Mouse (Mus musculus) embryonic facial prominence, embryonic 15.5 days (tissue): ENCODE results near the gene Tob2. TPM values are rescaled to one million over a fixed set of nuclear protein-coding genes. Genes with fewer than 3 reads are reported as not detected.

Experiments used
- ATAC-seq: fragments of 200-750 bp; cut with Nextera tagmentation; 2 replicates; pipeline ENCODE4 v1.8.0; 2017; ENCODE audit warnings: low read depth, moderate TSS enrichment; ENCODE audit not compliant: insufficient number of reproducible peaks, low FRiP score, low TSS enrichment
- H3K27ac ChIP-seq: fragments of 300-500 bp; sonication (generic); replicated peaks from 2 replicates; pipeline ENCODE4 v1.5.1; 2015; ENCODE audit warnings: mild to moderate bottlenecking, inconsistent platforms
- H3K27me3 ChIP-seq: fragments of 300-500 bp; sonication (generic); 2 replicates; pipeline ENCODE4 v1.6.1; 2015; ENCODE audit warnings: inconsistent platforms
- H3K36me3 ChIP-seq: fragments of 300-500 bp; sonication (generic); 2 replicates; pipeline ENCODE4 v1.6.1; 2015; ENCODE audit warnings: mild to moderate bottlenecking, inconsistent platforms
- H3K4me1 ChIP-seq: fragments of 300-500 bp; sonication (generic); 2 replicates; pipeline ENCODE4 v1.6.1; 2015; ENCODE audit warnings: inconsistent platforms
- H3K4me2 ChIP-seq: fragments of 300-500 bp; sonication (generic); replicated peaks from 2 replicates; pipeline ENCODE4 v1.6.1; 2015; ENCODE audit warnings: mild to moderate bottlenecking, inconsistent platforms
- H3K4me3 ChIP-seq: fragments of 300-500 bp; sonication (generic); replicated peaks from 2 replicates; pipeline ENCODE4 v1.5.1; 2015; ENCODE audit warnings: mild to moderate bottlenecking, inconsistent platforms
- H3K9ac ChIP-seq: fragments of 300-500 bp; sonication (generic); 2 replicates; pipeline ENCODE4 v1.6.1; 2015; ENCODE audit warnings: inconsistent platforms
- H3K9me3 ChIP-seq: fragments of 300-500 bp; sonication (generic); replicated peaks from 2 replicates; pipeline ENCODE4 v1.6.1; 2016; ENCODE audit warnings: inconsistent platforms
- WGBS: fragments of 180-500 bp; shearing (Covaris S2); methylation state at CpG from one replicate; pipeline ENCODE4 v1.1.7; 2015; 5-methylcytosine and 5-hydroxymethylcytosine counted together
- polyA plus RNA-seq: library from polyadenylated mRNA; unstranded; fragments of >200 nt; fragmentation: Nextera tagmentation; extraction: Ambion mirVana; gene quantifications from 2 replicates; pipeline ENCODE4 v1.2.1, GENCODE M21; 2015

The Tob2 gene
- polyA plus RNA-seq, 1 experiment from 2014 or later: 33.8 TPM

GRCm38 (mm10) chr15:81848301-81848700, 10.3 kb downstream of the Tob2 start:
- Histone ChIP-seq H3K9ac (no peak overlapping the region), H3K4me2 (no peak overlapping the region), H3K36me3 (peaks cover 61% of the 10 kb centered on the region), H3K4me3 (no peak overlapping the region), H3K9me3 (no peaks in the 10 kb centered on the region), H3K27me3 (no peaks in the 10 kb centered on the region), H3K27ac (no peak overlapping the region), H3K4me1 (peaks cover 24% of the 10 kb centered on the region)
- WGBS: 38% methylated on average over 7 of the region's 7 CpGs
- ATAC-seq: no peak

- ATAC-seq: no peak
- no peak overlapping the region for H3K27ac ChIP-seq
- H3K36me3 ChIP-seq: peaks cover 58% of the 10 kb centered on the region
- H3K27me3 ChIP-seq: no peaks in the 10 kb centered on the region
- no peak overlapping the region for H3K4me2 ChIP-seq
- H3K4me3 ChIP-seq: no peak overlapping the region
- peaks cover 24% of the 10 kb centered on the region for H3K4me1 ChIP-seq
- WGBS: 85% methylated on average over 5 of the region's 5 CpGs
- no peaks in the 10 kb centered on the region for H3K9me3 ChIP-seq
- no peak overlapping the region for H3K9ac ChIP-seq
These were observed 10.7 kb downstream of the Tob2 start for GRCm38 (mm10) chr15:81847861-81848260.

- no peaks in the 10 kb centered on the region for H3K27me3 ChIP-seq
- peaks cover 24% of the 10 kb centered on the region for H3K4me1 ChIP-seq
- 87% methylated on average over 4 of the region's 4 CpGs for WGBS
- H3K27ac ChIP-seq: no peak overlapping the region; the same call in 1 of the 2 replicates
- H3K4me2 ChIP-seq: no peak overlapping the region
- H3K4me3 ChIP-seq: no peak overlapping the region
- H3K9ac ChIP-seq: no peak overlapping the region
- H3K36me3 ChIP-seq: peaks cover 51% of the 10 kb centered on the region
- ATAC-seq: no peak
- H3K9me3 ChIP-seq: no peaks in the 10 kb centered on the region
These were observed 11.4 kb downstream of the Tob2 start for GRCm38 (mm10) chr15:81847161-81847560.

GRCm38 (mm10) chr15:81846755-81847154, 11.8 kb downstream of the Tob2 start:
- Histone ChIP-seq H3K9me3 (no peaks in the 10 kb centered on the region), H3K27me3 (no peaks in the 10 kb centered on the region), H3K9ac (no peak overlapping the region), H3K36me3 (peaks cover 47% of the 10 kb centered on the region), H3K27ac (no peak overlapping the region; the same call in 1 of the 2 replicates), H3K4me2 (no peak overlapping the region), H3K4me3 (no peak overlapping the region), H3K4me1 (peaks cover 24% of the 10 kb centered on the region)
- no peak for ATAC-seq
- WGBS: 90% methylated on average over 9 of the region's 9 CpGs

- Histone ChIP-seq H3K4me2 (no peak overlapping the region), H3K27me3 (no peaks in the 10 kb centered on the region), H3K9ac (no peak overlapping the region), H3K36me3 (peaks cover 37% of the 10 kb centered on the region), H3K4me3 (no peak overlapping the region), H3K9me3 (no peaks in the 10 kb centered on the region), H3K4me1 (peaks cover 20% of the 10 kb centered on the region), H3K27ac (0 out of 2 replicates have a peak overlapping the region, but pooled peaks have one; percentile 44)
- 26% methylated on average over 4 of the region's 4 CpGs for WGBS
- ATAC-seq: 0 out of 2 replicates have a peak, but pooled peaks have one; percentile 35
These were observed 12.9 kb downstream of the Tob2 start for GRCm38 (mm10) chr15:81845724-81846123.

- Histone ChIP-seq H3K4me1 (peaks cover 16% of the 10 kb centered on the region), H3K4me2 (no peak overlapping the region), H3K27me3 (no peaks in the 10 kb centered on the region), H3K36me3 (peaks cover 31% of the 10 kb centered on the region), H3K4me3 (no peak overlapping the region), H3K27ac (0 out of 2 replicates have a peak overlapping the region, but pooled peaks have one; percentile 44), H3K9me3 (no peaks in the 10 kb centered on the region), H3K9ac (no peak overlapping the region)
- no peak for ATAC-seq
- WGBS: 66% methylated on average over 5 of the region's 5 CpGs
These were observed 13.5 kb downstream of the Tob2 start for GRCm38 (mm10) chr15:81845033-81845625.

- Histone ChIP-seq H3K4me2 (no peak overlapping the region), H3K9me3 (no peaks in the 10 kb centered on the region), H3K27ac (no peak overlapping the region), H3K27me3 (no peaks in the 10 kb centered on the region), H3K9ac (no peak overlapping the region), H3K4me3 (no peak overlapping the region), H3K4me1 (0 out of 2 replicates have a peak, but pooled peaks cover 13% of the 10 kb centered on the region), H3K36me3 (peaks cover 9% of the 10 kb centered on the region; the same call in 1 of the 2 replicates)
- no peak for ATAC-seq
- WGBS: 86% methylated on average over 7 of the region's 7 CpGs
These were observed 16.3 kb downstream of the Tob2 start for GRCm38 (mm10) chr15:81842275-81842674.

GRCm38 (mm10) chr15:81840306-81840705, 18.3 kb downstream of the Tob2 start:
- no peaks in the 10 kb centered on the region for H3K36me3 ChIP-seq
- H3K4me1 ChIP-seq: peaks cover 25% of the 10 kb centered on the region
- no peak overlapping the region for H3K4me2 ChIP-seq
- H3K9ac ChIP-seq: no peak overlapping the region
- H3K9me3 ChIP-seq: no peaks in the 10 kb centered on the region
- 87% methylated on average over 7 of the region's 7 CpGs for WGBS
- no peaks in the 10 kb centered on the region for H3K27me3 ChIP-seq
- ATAC-seq: no peak
- H3K4me3 ChIP-seq: no peak overlapping the region
- H3K27ac ChIP-seq: no peak overlapping the region

GRCm38 (mm10) chr15:81839634-81840033, 19.0 kb downstream of the Tob2 start:
- Histone ChIP-seq H3K9me3 (no peaks in the 10 kb centered on the region), H3K4me2 (no peak overlapping the region), H3K9ac (no peak overlapping the region), H3K27me3 (no peaks in the 10 kb centered on the region), H3K4me1 (peaks cover 24% of the 10 kb centered on the region), H3K27ac (no peak overlapping the region), H3K36me3 (no peaks in the 10 kb centered on the region), H3K4me3 (no peak overlapping the region)
- ATAC-seq: no peak; the same call in 1 of the 2 replicates
- WGBS: 64% methylated on average over 5 of the region's 5 CpGs

GRCm38 (mm10) chr15:81838554-81839235, 19.9 kb downstream of the Tob2 start:
- Histone ChIP-seq H3K9ac (no peak overlapping the region), H3K9me3 (no peaks in the 10 kb centered on the region), H3K4me2 (no peak overlapping the region), H3K36me3 (no peaks in the 10 kb centered on the region), H3K27me3 (no peaks in the 10 kb centered on the region), H3K27ac (no peak overlapping the region), H3K4me1 (peaks cover 24% of the 10 kb centered on the region), H3K4me3 (no peak overlapping the region)
- WGBS: 70% methylated on average over 14 of the region's 14 CpGs
- no peak for ATAC-seq

- H3K36me3 ChIP-seq: no peaks in the 10 kb centered on the region
- 0 out of 2 replicates have a peak overlapping the region, but pooled peaks have one; percentile 10 for H3K9ac ChIP-seq
- WGBS: 55% methylated on average over 7 of the region's 7 CpGs
- H3K9me3 ChIP-seq: no peaks in the 10 kb centered on the region
- peaks cover 24% of the 10 kb centered on the region for H3K4me1 ChIP-seq
- H3K27ac ChIP-seq: peak overlapping the region; percentile 65
- ATAC-seq: no peak
- peak overlapping the region; percentile 59; the same call in 1 of the 2 replicates for H3K4me2 ChIP-seq
- no peaks in the 10 kb centered on the region for H3K27me3 ChIP-seq
- H3K4me3 ChIP-seq: peak overlapping the region; percentile 43; the same call in 1 of the 2 replicates
These were observed 21.4 kb downstream of the Tob2 start for GRCm38 (mm10) chr15:81836966-81837920.
